Mouse (Mus musculus): ENCODE data around the gene E130114P18Rik. TPM values are rescaled to one million over a fixed set of nuclear protein-coding genes. Genes with fewer than 3 reads are reported as not detected.

Gene E130114P18Rik
- polyA plus RNA-seq, 1 experiment from 2014 or later: 30.7 TPM

GRCm38 (mm10) chr4:97577431-97577830 is 200.4 kb downstream of the E130114P18Rik start:
- H3K4me3 ChIP-seq: no peak overlapping the region
- H3K36me3 ChIP-seq: no peaks in the 10 kb centered on the region
- no peaks in the 10 kb centered on the region for H3K27me3 ChIP-seq
- H3K4me2 ChIP-seq: no peak overlapping the region
- no peak overlapping the region for H3K27ac ChIP-seq (replicated peaks)
- 61% methylated on average over 5 of the region's 5 CpGs for WGBS
- H3K9me3 ChIP-seq: no peaks in the 10 kb centered on the region
- H3K4me1 ChIP-seq (replicated peaks): peaks cover 45% of the 10 kb centered on the region
- no peak overlapping the region for H3K9ac ChIP-seq
- ATAC-seq (ENCODE audit: low read depth): no peak

GRCm38 (mm10) chr4:97575447-97575846 is 202.4 kb downstream of the E130114P18Rik start:
- Histone ChIP-seq H3K4me2 (no peak overlapping the region), H3K36me3 (no peaks in the 10 kb centered on the region), H3K27me3 (no peaks in the 10 kb centered on the region), H3K4me1 (replicated peaks) (peaks cover 29% of the 10 kb centered on the region), H3K9ac (no peak overlapping the region), H3K4me3 (no peak overlapping the region), H3K27ac (replicated peaks) (no peak overlapping the region), H3K9me3 (no peaks in the 10 kb centered on the region)
- 42% methylated on average over 5 of the region's 5 CpGs for WGBS
- ATAC-seq (ENCODE audit: low read depth): peak; percentile 67; the same call in 1 of the 2 replicates

GRCm38 (mm10) chr4:97569320-97569719 is 208.6 kb downstream of the E130114P18Rik start:
- no peaks in the 10 kb centered on the region for H3K4me1 ChIP-seq (replicated peaks)
- H3K9ac ChIP-seq: no peak overlapping the region
- H3K27me3 ChIP-seq: no peaks in the 10 kb centered on the region
- ATAC-seq (ENCODE audit: low read depth): no peak
- WGBS: 93% methylated on average over 3 of the region's 3 CpGs
- no peak overlapping the region for H3K27ac ChIP-seq (replicated peaks)
- H3K9me3 ChIP-seq: no peaks in the 10 kb centered on the region
- no peak overlapping the region for H3K4me2 ChIP-seq
- no peak overlapping the region for H3K4me3 ChIP-seq
- no peaks in the 10 kb centered on the region for H3K36me3 ChIP-seq

GRCm38 (mm10) chr4:97564656-97565055 is 213.2 kb downstream of the E130114P18Rik start:
- no peak overlapping the region for H3K4me2 ChIP-seq
- H3K27ac ChIP-seq (replicated peaks): no peak overlapping the region
- no peaks in the 10 kb centered on the region for H3K4me1 ChIP-seq (replicated peaks)
- no peaks in the 10 kb centered on the region for H3K27me3 ChIP-seq
- no peaks in the 10 kb centered on the region for H3K9me3 ChIP-seq
- no peak overlapping the region for H3K9ac ChIP-seq
- ATAC-seq (ENCODE audit: low read depth): no peak
- WGBS: 34% methylated on average over 4 of the region's 4 CpGs
- H3K4me3 ChIP-seq: no peak overlapping the region
- H3K36me3 ChIP-seq: no peaks in the 10 kb centered on the region

- 87% methylated on average over 6 of the region's 6 CpGs for WGBS
- Histone ChIP-seq H3K9me3 (no peaks in the 10 kb centered on the region), H3K9ac (no peak overlapping the region), H3K4me3 (no peak overlapping the region), H3K4me2 (no peak overlapping the region), H3K27ac (replicated peaks) (no peak overlapping the region), H3K4me1 (replicated peaks) (no peaks in the 10 kb centered on the region), H3K27me3 (no peaks in the 10 kb centered on the region), H3K36me3 (no peaks in the 10 kb centered on the region)
- no peak for ATAC-seq (ENCODE audit: low read depth)
These were observed 213.7 kb downstream of the E130114P18Rik start for GRCm38 (mm10) chr4:97564199-97564598.

GRCm38 (mm10) chr4:97557585-97557984 is 220.3 kb downstream of the E130114P18Rik start:
- Histone ChIP-seq H3K9me3 (no peaks in the 10 kb centered on the region), H3K9ac (no peak overlapping the region), H3K27me3 (no peaks in the 10 kb centered on the region), H3K4me2 (no peak overlapping the region), H3K27ac (replicated peaks) (no peak overlapping the region), H3K4me3 (no peak overlapping the region), H3K4me1 (replicated peaks) (no peaks in the 10 kb centered on the region), H3K36me3 (no peaks in the 10 kb centered on the region)
- ATAC-seq (ENCODE audit: low read depth): no peak
- WGBS: 76% methylated on average over 2 of the region's 2 CpGs

GRCm38 (mm10) chr4:97544016-97544415 is 233.9 kb downstream of the E130114P18Rik start:
- Histone ChIP-seq H3K4me1 (replicated peaks) (0 out of 2 replicates have a peak, but pooled peaks cover 7% of the 10 kb centered on the region), H3K4me3 (no peak overlapping the region), H3K4me2 (no peak overlapping the region), H3K27ac (replicated peaks) (no peak overlapping the region), H3K9me3 (peaks cover 5% of the 10 kb centered on the region; the same call in 1 of the 2 replicates), H3K9ac (no peak overlapping the region), H3K36me3 (no peaks in the 10 kb centered on the region), H3K27me3 (no peaks in the 10 kb centered on the region)
- ATAC-seq (ENCODE audit: low read depth): no peak
- 55% methylated on average over 5 of the region's 5 CpGs for WGBS

- Histone ChIP-seq H3K4me2 (no peak overlapping the region), H3K9me3 (no peaks in the 10 kb centered on the region), H3K9ac (no peak overlapping the region), H3K36me3 (no peaks in the 10 kb centered on the region), H3K27me3 (no peaks in the 10 kb centered on the region), H3K4me3 (no peak overlapping the region), H3K4me1 (replicated peaks) (no peaks in the 10 kb centered on the region), H3K27ac (replicated peaks) (no peak overlapping the region)
- WGBS: 71% methylated on average over 2 of the region's 2 CpGs
- ATAC-seq (ENCODE audit: low read depth): no peak
These were observed 245.8 kb downstream of the E130114P18Rik start for GRCm38 (mm10) chr4:97532072-97532471.

- no peaks in the 10 kb centered on the region for H3K4me1 ChIP-seq (replicated peaks)
- H3K4me3 ChIP-seq: no peak overlapping the region
- 86% methylated on average over 2 of the region's 2 CpGs for WGBS
- H3K9me3 ChIP-seq: no peaks in the 10 kb centered on the region
- H3K27ac ChIP-seq (replicated peaks): no peak overlapping the region
- no peaks in the 10 kb centered on the region for H3K36me3 ChIP-seq
- no peak for ATAC-seq (ENCODE audit: low read depth)
- H3K4me2 ChIP-seq: no peak overlapping the region
- no peak overlapping the region for H3K9ac ChIP-seq
- H3K27me3 ChIP-seq: no peaks in the 10 kb centered on the region
These were observed 249.4 kb downstream of the E130114P18Rik start for GRCm38 (mm10) chr4:97528517-97528916.

Other genes starting within 250 kb of the E130114P18Rik start
- 45.1 and 51.6 TPM in 2 replicates for gene Nfia, start 5.3 kb downstream of the E130114P18Rik start, polyA plus RNA-seq (2015; fragmentation: Nextera tagmentation; extraction: Ambion mirVana)

Measured in neural tube, embryonic 13.5 days (tissue).